In genomic region chr3:100938211-100938610, GRCm38 (mm10) we compare ENCODE assay signal across 19 mouse cellular contexts.
"Had no signal": no experiment of that assay in that cellular context is flagged by ENCODE, and none has a peak within 500 bp of the region (broad histone marks: within the 10 kb centered on the region; RNA-seq: fewer than 3 reads in every experiment).

No protein-coding gene starts in this region.

- H3K4me1 ChIP-seq: midbrain, embryonic 10.5 days; midbrain, embryonic 12.5 days; neural tube, embryonic 13.5 days; neural tube, embryonic 15.5 days had no signal

- H3K27me3 ChIP-seq: midbrain, embryonic 12.5 days; neural tube, embryonic 13.5 days; neural tube, embryonic 15.5 days had no signal

- H3K4me2 ChIP-seq: lung, embryonic 14.5 days; midbrain, embryonic 12.5 days; neural tube, embryonic 13.5 days; neural tube, embryonic 15.5 days had no signal

- H3K4me3 ChIP-seq: midbrain, embryonic 10.5 days; midbrain, embryonic 12.5 days; myocyte; neural tube, embryonic 13.5 days; neural tube, embryonic 15.5 days had no signal

- DNase-seq: lung, adult 18-20 months; lung, embryonic 14.5 days; lung, postnatal 10 days; lung, postnatal 4 days; midbrain, embryonic 14.5 days; retina, postnatal 1 day; right cerebral cortex, adult 18-20 months; right cerebral cortex, postnatal 25 days; right cerebral cortex, postnatal 4 days; spleen, adult 18-20 months; thymus, adult 18-20 months; thymus, postnatal 14 days; thymus, postnatal 36 days had no signal

- H3K9me3 ChIP-seq: midbrain, embryonic 10.5 days; midbrain, embryonic 12.5 days; neural tube, embryonic 13.5 days; neural tube, embryonic 15.5 days had no signal

- ATAC-seq: midbrain, embryonic 16.5 days had no signal

- H3K27ac ChIP-seq: midbrain, embryonic 10.5 days; midbrain, embryonic 12.5 days; neural tube, embryonic 13.5 days; neural tube, embryonic 15.5 days had no signal

- H3K9ac ChIP-seq: lung, embryonic 14.5 days; midbrain, embryonic 12.5 days; neural tube, embryonic 13.5 days; neural tube, embryonic 15.5 days had no signal
